Mouse (Mus musculus): Measurements from ENCODE around the gene Fgfr1op2.

DNA sequence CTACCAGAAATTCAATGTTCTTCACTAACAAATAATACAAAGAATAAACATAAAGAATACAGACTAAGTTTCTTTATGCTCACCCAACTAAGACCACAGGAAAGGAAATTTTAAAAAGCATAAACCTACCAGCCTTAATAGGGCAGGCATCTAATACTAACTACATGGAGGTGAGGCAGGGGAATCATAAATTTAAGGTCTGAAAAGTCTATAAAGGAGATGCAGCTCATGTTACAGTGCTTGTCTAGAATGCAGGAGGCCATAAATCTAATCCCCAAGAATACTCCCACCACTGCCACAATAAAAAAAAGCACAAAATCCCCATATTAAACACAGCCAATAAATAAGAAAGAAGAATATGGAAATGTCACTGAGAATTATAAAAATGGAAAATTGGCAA is 4.9 kb upstream of the Fgfr1op2 start:
- no peak for TF ChIP-seq POLR2A (IDR thresholded peaks at IDR 0.05; ENCODE audit: low read depth, low read length)
- TF ChIP-seq CTCF (conservative IDR thresholded peaks at IDR 0.05 in 1 of 2, IDR thresholded peaks at IDR 0.05 in 1 of 2; ENCODE audit: low read depth in 2 of 2, low read length in 2 of 2): no peak
- TF ChIP-seq ZC3H11A (IDR thresholded peaks at IDR 0.05; ENCODE audit: low read depth, low read length): no peak
- TF ChIP-seq ELF1 (IDR thresholded peaks at IDR 0.05; ENCODE audit: low read depth, low read length): no peak
- TF ChIP-seq CHD2 (IDR thresholded peaks at IDR 0.05; ENCODE audit: low read length): no peak
- no peak for TF ChIP-seq MXI1 (IDR thresholded peaks at IDR 0.05; ENCODE audit: low read depth, low read length)

Data from CH12.LX (cell line).